Mouse (Mus musculus) c-Kit-negative CD71-positive TER-119-positive erythroid progenitor cells, embryonic 14.5 days (primary cell): ENCODE results near the gene Apba1.

Experiments used
- DNase-seq: peaks from one replicate; pipeline ENCODE4 v3.0.0-alpha.2; 2013; ENCODE audit warnings: low read depth, low spot score

The Apba1 gene

GRCm38 (mm10) chr19:23758554-23759321 is at the start of gene Apba1:
Gene Apba1, plus strand, starts transcription at chr19:23758887.
- DNase-seq, result no peak

DNA sequence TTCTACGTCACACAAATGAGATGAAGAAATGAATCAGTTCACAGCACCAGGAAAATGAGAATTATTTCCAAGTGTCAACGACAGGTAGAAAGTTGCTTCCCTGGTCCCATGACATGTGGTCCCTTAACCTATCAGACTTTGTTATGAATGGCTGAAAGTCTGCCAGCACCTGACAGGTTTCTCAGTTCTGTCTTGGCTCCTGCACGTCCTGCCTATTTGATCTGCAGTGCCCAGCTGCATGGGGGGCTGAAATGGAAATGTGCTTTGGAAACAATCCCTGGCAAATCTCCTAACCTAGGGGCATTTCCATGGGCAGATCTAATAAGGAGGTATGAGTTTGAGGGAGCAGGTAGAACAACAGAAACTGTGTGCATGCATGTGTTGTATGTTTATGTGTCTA is 12.2 kb upstream of the Apba1 start:
- DNase-seq, result no peak

- no peak for DNase-seq
These were observed 1.7 kb upstream of the Apba1 start for GRCm38 (mm10) chr19:23757011-23757410.

GRCm38 (mm10) chr19:23757961-23758553 is 630 bp upstream of the Apba1 start:
- peak; percentile 17 for DNase-seq

DNA sequence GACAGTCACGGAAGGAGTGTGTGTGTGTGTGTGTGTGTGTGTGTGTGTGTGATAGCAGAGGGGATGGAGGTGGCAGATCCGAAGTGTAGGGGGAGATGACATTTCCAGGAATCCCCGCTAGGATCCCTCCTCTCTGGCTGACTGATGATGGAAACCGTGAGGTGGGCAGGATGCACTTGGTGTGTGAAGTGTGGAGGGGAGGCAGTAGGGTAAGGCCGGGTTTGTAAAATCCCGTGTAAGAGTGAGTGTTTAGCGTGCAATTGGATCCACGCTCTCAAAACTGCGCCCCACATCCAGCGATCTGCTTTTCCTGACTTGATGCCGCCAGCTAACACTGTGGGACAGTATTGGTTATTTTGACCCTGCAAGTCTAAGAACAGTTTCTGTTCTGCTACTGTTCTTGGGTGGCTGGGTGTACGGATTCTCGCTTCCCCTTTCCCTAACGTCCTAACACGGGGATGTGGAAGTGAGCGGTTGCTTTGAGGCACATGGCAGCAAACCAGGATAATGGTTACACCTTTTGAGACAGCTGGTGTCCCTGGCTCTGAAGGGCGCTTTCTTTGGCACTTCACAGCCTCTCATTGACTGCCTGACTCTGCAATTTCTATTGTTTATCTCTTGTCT is 747 bp downstream of the Apba1 start:
- DNase-seq, result no peak

- DNase-seq, result no peak
These were observed 4.7 kb downstream of the Apba1 start for GRCm38 (mm10) chr19:23763371-23763770.

- DNase-seq, result no peak
These were observed 5.4 kb downstream of the Apba1 start for GRCm38 (mm10) chr19:23764051-23764450.

DNA sequence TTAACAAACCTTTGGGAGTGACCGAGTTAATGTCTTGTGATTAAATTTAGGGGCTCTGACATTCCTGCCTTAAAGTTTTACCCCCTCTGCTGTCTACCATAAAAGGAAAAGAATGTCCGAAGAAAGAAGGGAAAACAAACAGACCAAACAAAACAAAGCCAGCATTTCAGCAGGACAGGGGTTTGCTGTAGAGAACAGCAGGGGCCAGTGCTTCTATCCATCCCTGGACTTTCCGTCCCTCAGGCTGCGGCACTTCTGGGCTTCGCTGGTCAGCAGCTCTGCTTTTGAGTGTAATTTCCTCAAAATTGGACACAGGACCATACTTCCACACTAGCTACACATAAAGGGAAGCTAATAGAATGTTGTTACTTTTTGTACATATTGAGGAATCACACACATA is 10.2 kb downstream of the Apba1 start:
- DNase-seq, result no peak

- no peak for DNase-seq
These were observed 12.1 kb downstream of the Apba1 start for GRCm38 (mm10) chr19:23770494-23771423.

- no peak for DNase-seq
These were observed 13.3 kb downstream of the Apba1 start for GRCm38 (mm10) chr19:23771971-23772370.

DNA sequence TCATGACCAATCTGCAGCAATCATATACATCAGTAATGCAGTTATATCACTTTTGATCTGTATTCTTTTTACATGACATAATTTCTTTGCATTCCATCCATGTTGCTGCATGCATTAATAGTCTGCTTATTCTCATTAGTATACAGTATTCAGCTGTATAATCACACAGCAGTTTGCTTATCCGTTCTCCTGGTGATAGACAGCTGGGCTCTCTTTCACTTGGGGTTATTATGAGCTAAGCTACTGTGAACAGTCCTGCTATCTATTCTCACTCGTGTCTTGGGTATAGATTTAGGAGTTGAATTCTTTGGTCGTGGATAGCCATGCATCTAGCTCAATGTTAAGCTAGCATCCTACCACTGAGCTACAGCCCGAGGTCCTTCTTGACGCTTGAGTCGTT is 16.7 kb downstream of the Apba1 start:
- DNase-seq, result no peak

GRCm38 (mm10) chr19:23779130-23779529 is 20.4 kb downstream of the Apba1 start:
- DNase-seq, result no peak

DNA sequence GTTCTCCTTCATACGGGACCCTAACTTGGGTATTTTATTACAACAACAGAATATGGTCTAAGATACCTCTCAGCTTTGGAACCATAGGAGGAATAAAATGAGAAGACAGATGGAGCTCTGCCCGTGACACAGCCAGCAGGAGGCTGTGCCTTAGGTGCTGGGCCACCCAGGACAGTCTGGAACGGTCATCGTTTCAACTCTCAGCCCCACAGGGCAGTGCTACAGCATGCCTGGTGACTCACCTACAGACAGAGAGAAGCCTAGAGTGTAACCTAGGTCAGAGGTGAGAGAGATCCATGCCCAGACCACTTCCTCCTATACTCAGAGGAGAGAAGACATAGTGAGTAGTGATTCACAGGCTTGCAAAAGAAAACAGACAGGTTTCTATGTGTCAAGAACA is 21.4 kb downstream of the Apba1 start:
- DNase-seq, result no peak

- no peak for DNase-seq
These were observed 23.3 kb downstream of the Apba1 start for GRCm38 (mm10) chr19:23781968-23782367.

DNA sequence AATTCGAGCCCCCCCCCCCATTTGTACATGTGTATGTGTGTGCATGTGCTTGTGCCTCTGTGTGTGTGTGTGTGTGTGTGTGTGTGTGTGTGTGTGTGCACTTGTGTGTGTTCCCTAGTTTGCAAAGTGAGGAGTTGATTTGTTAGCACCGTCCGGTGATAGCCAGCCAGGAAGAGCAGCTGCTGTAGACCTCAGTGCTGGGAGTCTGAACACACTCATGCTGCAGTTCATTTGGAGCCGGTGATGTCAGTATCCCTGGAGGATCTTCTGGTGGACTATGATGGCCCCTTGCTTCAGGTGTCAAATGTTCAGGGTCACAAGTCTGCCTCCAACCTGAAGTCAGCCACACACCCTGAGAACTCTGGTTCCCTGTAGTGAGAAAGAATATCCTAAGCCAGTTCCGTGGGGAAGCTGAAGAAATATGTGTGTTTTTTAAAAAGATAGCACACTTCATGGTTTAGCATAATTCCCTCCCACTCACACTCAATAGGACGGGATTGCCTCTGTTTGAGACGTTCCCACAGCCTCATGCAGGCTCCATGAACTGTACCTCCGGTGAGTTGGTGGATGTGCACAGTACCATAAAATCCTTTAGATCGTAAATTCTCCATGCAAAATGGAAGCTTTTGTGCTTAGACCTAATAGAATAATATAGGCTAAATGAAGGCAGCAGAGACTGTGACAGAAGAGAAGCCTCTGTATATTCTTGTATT is 29.9 kb downstream of the Apba1 start:
- no peak for DNase-seq

GRCm38 (mm10) chr19:23791704-23792103 is 33.0 kb downstream of the Apba1 start:
- no peak for DNase-seq

- DNase-seq, result no peak
These were observed 33.9 kb downstream of the Apba1 start for GRCm38 (mm10) chr19:23792559-23792958.

GRCm38 (mm10) chr19:23794491-23794890 is 35.8 kb downstream of the Apba1 start:
- DNase-seq, result no peak

DNA sequence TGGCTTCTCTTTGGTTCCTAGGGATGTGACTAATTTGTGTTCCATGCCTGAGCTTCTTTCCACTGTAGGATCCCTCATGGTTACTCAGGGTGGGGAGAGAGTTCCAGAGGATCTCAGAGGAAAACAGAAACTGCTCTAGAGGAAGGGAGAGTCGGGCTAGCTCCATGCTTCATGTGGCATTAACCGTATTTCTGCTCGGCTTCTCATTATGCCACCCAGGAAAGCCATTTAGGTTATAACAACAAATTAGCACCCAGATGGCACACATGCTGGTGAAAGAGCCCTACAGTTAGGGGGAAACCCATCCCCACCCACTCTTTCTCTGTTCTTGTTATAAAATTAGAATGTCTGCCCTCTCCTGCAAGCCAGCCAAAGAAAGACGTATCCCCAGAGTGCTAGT is 36.5 kb downstream of the Apba1 start:
- DNase-seq, result no peak

GRCm38 (mm10) chr19:23801174-23801573 is 42.5 kb downstream of the Apba1 start:
- DNase-seq, result no peak

DNA sequence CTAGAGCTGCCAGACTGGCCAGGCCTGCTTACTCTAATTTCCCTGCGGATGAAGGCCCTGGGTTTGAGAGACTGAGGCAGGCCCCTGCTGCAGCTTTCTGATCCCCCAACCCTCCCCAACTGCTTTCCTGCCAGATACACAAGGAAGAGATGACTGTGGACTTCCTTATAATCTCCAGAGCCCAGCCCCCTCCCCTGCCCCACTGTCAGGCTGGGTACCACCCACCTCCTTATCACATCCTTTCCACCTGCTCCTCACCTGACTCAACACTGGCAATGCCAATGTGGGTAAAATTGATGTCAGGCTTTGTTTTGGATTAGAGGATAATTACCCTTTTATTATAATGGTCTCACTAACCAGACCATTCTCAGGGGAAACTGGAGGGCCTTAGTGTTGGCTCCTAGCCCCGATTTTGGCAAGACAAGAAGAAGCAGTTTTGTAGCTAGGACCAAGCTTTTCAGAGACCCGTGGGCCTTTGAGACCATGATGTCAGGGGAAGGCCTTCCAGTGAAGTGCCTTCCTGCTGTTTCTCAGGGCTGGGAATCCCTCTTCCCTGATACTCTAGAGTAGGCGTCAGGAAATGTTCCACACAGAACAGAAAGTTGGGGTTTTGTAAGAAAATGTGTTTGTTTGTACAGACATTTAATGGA is 44.7 kb downstream of the Apba1 start:
- DNase-seq, result no peak
